Comparison of ENCODE assay signal across 9 mouse cellular contexts in genomic region chrX:152172487-152172935, GRCm38 (mm10). TPM values are rescaled to one million over a fixed set of nuclear protein-coding genes. Genes with fewer than 3 reads are reported as not detected.
DNase-seq lines count a peak whose midpoint lies in the region; ATAC-seq and TF ChIP-seq lines count a peak whose summit lies in the region.
"Had no signal": no experiment of that assay in that cellular context is flagged by ENCODE, and none has a peak within 500 bp of the region (broad histone marks: within the 10 kb centered on the region; RNA-seq: fewer than 3 reads in every experiment).

No protein-coding gene starts in this region.

- H3K36me3 ChIP-seq in hindbrain, embryonic 10.5 days = no peaks in the 10 kb centered on the region
- H3K36me3 ChIP-seq in hindbrain, embryonic 12.5 days = no peaks in the 10 kb centered on the region
- peaks cover 13% of the 10 kb centered on the region for H3K36me3 ChIP-seq in heart, adult 2 months (ENCODE audit: control insufficient read depth, insufficient read depth, low read length)
- H3K36me3 ChIP-seq: neural tube, embryonic 13.5 days had no signal

- no peak for ATAC-seq in hindbrain, embryonic 12.5 days (ENCODE audit: low FRiP score)
- peak; percentile 66 for ATAC-seq in megakaryocyte, adult 5-6 weeks (ENCODE audit: poor library complexity, severe bottlenecking)

- DNase-seq in hindbrain, embryonic 10.5 days (ENCODE audit: low spot score) = peak; percentile 4
- peak; percentile 41 for DNase-seq in A20 (ENCODE audit: low read depth, low spot score)
- peak; percentile 41 for DNase-seq in cerebellum, adult 8-10 months
- peak; percentile 74 to 80 for DNase-seq in heart, adult 2 months
- peak; percentile 65 for DNase-seq in kidney, postnatal 14 days
- no peak for DNase-seq in layer of hippocampus, adult 18-20 months (ENCODE audit: low spot score in 2 of 2)

- no peaks in the 10 kb centered on the region for H3K79me2 ChIP-seq in heart, adult 2 months (replicated peaks; ENCODE audit: control insufficient read depth, insufficient read depth, low read length)

- TF ChIP-seq POLR2A in heart, adult 2 months (IDR thresholded peaks at IDR 0.05; ENCODE audit: insufficient read depth, low read depth, low read length) = peak; percentile 36; the same call in 1 of the 2 replicates

- peaks cover 25% of the 10 kb centered on the region for H3K4me1 ChIP-seq in hindbrain, embryonic 10.5 days (replicated peaks)
- H3K4me1 ChIP-seq in hindbrain, embryonic 12.5 days = peaks cover 18% of the 10 kb centered on the region
- H3K4me1 ChIP-seq in heart, adult 2 months (ENCODE audit: control insufficient read depth, insufficient read depth, low read length) = peaks cover 28% of the 10 kb centered on the region

- intact Hi-C loops in heart, adult 2 months (cut with DNase I) = loop anchor here (2.0 kb wide), 1 partner anchor 18 kb away; no protein-coding TSS in a partner anchor

- 60% methylated on average over 3 of the region's 3 CpGs for WGBS in hindbrain, embryonic 10.5 days
- WGBS in hindbrain, embryonic 12.5 days = 55% methylated on average over 3 of the region's 3 CpGs
- 11% methylated on average over 3 of the region's 3 CpGs for WGBS in heart, adult 2 months

- H3K9ac ChIP-seq in hindbrain, embryonic 12.5 days = no peak overlapping the region
- no peak overlapping the region for H3K9ac ChIP-seq in heart, adult 2 months (ENCODE audit: low read depth, low read length)
- H3K9ac ChIP-seq: neural tube, embryonic 13.5 days had no signal

- 0 out of 2 replicates have a peak, but pooled peaks have one; percentile 45 for TF ChIP-seq EP300 in heart, adult 2 months (IDR thresholded peaks at IDR 0.05; ENCODE audit: insufficient read depth, low read depth, low read length)

- no peak overlapping the region for H3K4me3 ChIP-seq in hindbrain, embryonic 10.5 days
- H3K4me3 ChIP-seq in hindbrain, embryonic 12.5 days = no peak overlapping the region
- no peak overlapping the region for H3K4me3 ChIP-seq in heart, adult 2 months
- H3K4me3 ChIP-seq: neural tube, embryonic 13.5 days had no signal

- no peak overlapping the region for H3K4me2 ChIP-seq in hindbrain, embryonic 12.5 days (replicated peaks)
- H3K4me2 ChIP-seq: neural tube, embryonic 13.5 days had no signal

- peaks cover 96% of the 10 kb centered on the region for H3K27me3 ChIP-seq in hindbrain, embryonic 10.5 days (ENCODE audit: insufficient read depth, poor library complexity, severe bottlenecking)
- peaks cover 77% of the 10 kb centered on the region for H3K27me3 ChIP-seq in hindbrain, embryonic 12.5 days
- no peaks in the 10 kb centered on the region for H3K27me3 ChIP-seq in heart, adult 2 months (ENCODE audit: control insufficient read depth, insufficient read depth, low read length)

- H3K9me3 ChIP-seq in hindbrain, embryonic 10.5 days = no peaks in the 10 kb centered on the region
- no peaks in the 10 kb centered on the region for H3K9me3 ChIP-seq in hindbrain, embryonic 12.5 days (replicated peaks)
- H3K9me3 ChIP-seq: neural tube, embryonic 13.5 days had no signal

- no peak for TF ChIP-seq CTCF in heart, adult 2 months (IDR thresholded peaks at IDR 0.05)

- H3K27ac ChIP-seq in hindbrain, embryonic 10.5 days = peak overlapping the region; percentile 45
- no peak overlapping the region for H3K27ac ChIP-seq in hindbrain, embryonic 12.5 days
- H3K27ac ChIP-seq in heart, adult 2 months = peak overlapping the region; percentile 55
- H3K27ac ChIP-seq: neural tube, embryonic 13.5 days had no signal

RNA-seq across cellular contexts. Expression of gene Iqsec2, which starts 28.4 kb away (rescaled TPM):
- 0.88 and 1.9 TPM in 2 replicates for polyA plus RNA-seq in hindbrain, embryonic 10.5 days (2016; fragmentation: Nextera tagmentation; extraction: Ambion mirVana)
- polyA plus RNA-seq in hindbrain, embryonic 12.5 days (2016; fragmentation: Nextera tagmentation; extraction: Ambion mirVana) = 2.4 and 3.1 TPM in 2 replicates
- 10 to 100 TPM; 61.3 to 75.9 TPM for total RNA-seq in heart, adult 2 months (2021)
- 111 and 126 TPM in 2 replicates for polyA plus RNA-seq in heart, adult 2 months (2012; rRNA removed)
- 9.0 and 10.5 TPM in 2 replicates for total RNA-seq in megakaryocyte, adult 5-6 weeks (2015)
- total RNA-seq in megakaryocyte, adult 5-6 weeks (2017) = 5.1 and 8.7 TPM in 2 replicates
- total RNA-seq in layer of hippocampus, adult 18-20 months (2021) = 100 to 1,000 TPM; 157 to 175 TPM

Comparison
In these comparisons a context has a peak if more than half of its experiments do, and no peak if none do; other contexts are left out.
1. DNase-seq: peak in hindbrain, embryonic 10.5 days (single experiment), A20 (single experiment), cerebellum, adult 8-10 months (single experiment), heart, adult 2 months (2 of 2) and kidney, postnatal 14 days (single experiment); none in layer of hippocampus, adult 18-20 months (0 of 2).
2. RNA of gene Iqsec2, which starts 28.4 kb away (total RNA-seq): 157 to 175 TPM in layer of hippocampus, adult 18-20 months and 61.3 to 75.9 TPM in heart, adult 2 months; 5.1 to 10.5 TPM in megakaryocyte, adult 5-6 weeks; every median in the first group is over 4 times any median in the second.